In genomic region chr7:38163433-38164050, GRCm38 (mm10) we compare ENCODE assay signal across 18 mouse cellular contexts. TPM values are rescaled to one million over a fixed set of nuclear protein-coding genes. Genes with fewer than 3 reads are reported as not detected.
DNase-seq lines count a peak whose midpoint lies in the region; ATAC-seq and TF ChIP-seq lines count a peak whose summit lies in the region.
"Had no signal": no experiment of that assay in that cellular context is flagged by ENCODE, and none has a peak within 500 bp of the region (broad histone marks: within the 10 kb centered on the region; RNA-seq: fewer than 3 reads in every experiment).

No protein-coding gene starts in this region.

- no peak for DNase-seq in liver, postnatal 0 days
- DNase-seq in liver, embryonic 11.5 days (ENCODE audit: low spot score), result no peak
- peak; percentile 27 for DNase-seq in 416B (ENCODE audit: low read depth)
- no peak for DNase-seq in limb, embryonic 14.5 days (ENCODE audit: low spot score)
- no peak for DNase-seq in lung, postnatal 10 days
- DNase-seq in urinary bladder, postnatal 25 days (ENCODE audit: low spot score), result no peak
- DNase-seq: cerebellum, postnatal 10 days; gastrocnemius, postnatal 10 days; layer of hippocampus, postnatal 36 days had no signal

- peak; percentile 17; the same call in 1 of the 2 replicates for ATAC-seq in liver, postnatal 0 days
- no peak for ATAC-seq in liver, embryonic 11.5 days (replicated peaks; ENCODE audit: low FRiP score)
- ATAC-seq in limb, embryonic 14.5 days (ENCODE audit: low FRiP score, low read depth), result 0 out of 2 replicates have a peak, but pooled peaks have one; percentile 12
- ATAC-seq: liver, embryonic 12.5 days had no signal

- no peak for TF ChIP-seq CTCF in liver, postnatal 0 days (IDR thresholded peaks at IDR 0.05; ENCODE audit: low read depth)
- TF ChIP-seq CTCF in ES-Bruce4 (IDR thresholded peaks at IDR 0.05; ENCODE audit: low read depth, low read length), result no peak

- no peak overlapping the region for H3K4me3 ChIP-seq in liver, postnatal 0 days (ENCODE audit: low read depth, low read length)
- H3K4me3 ChIP-seq in liver, embryonic 11.5 days (ENCODE audit: low read depth, low read length), result no peak overlapping the region
- no peak overlapping the region for H3K4me3 ChIP-seq in ES-Bruce4 (ENCODE audit: low read depth, low read length)
- no peak overlapping the region for H3K4me3 ChIP-seq in limb, embryonic 14.5 days (replicated peaks; ENCODE audit: low read length)
- H3K4me3 ChIP-seq: embryonic facial prominence, embryonic 13.5 days; forebrain, embryonic 10.5 days; kidney, embryonic 15.5 days; liver, embryonic 12.5 days; lung, embryonic 15.5 days; midbrain, embryonic 12.5 days; myocyte; stomach, embryonic 15.5 days had no signal

- TF ChIP-seq EP300 in liver, postnatal 0 days (IDR thresholded peaks at IDR 0.05; ENCODE audit: low read depth), result no peak
- TF ChIP-seq EP300 in ES-Bruce4 (IDR thresholded peaks at IDR 0.05; ENCODE audit: insufficient read depth, low read depth, low read length), result 0 out of 2 replicates have a peak, but pooled peaks have one; percentile 23

- no peak for TF ChIP-seq POLR2A in ES-Bruce4 (IDR thresholded peaks at IDR 0.05; ENCODE audit: insufficient read depth, low read length)
- TF ChIP-seq POLR2A in limb, embryonic 14.5 days (IDR thresholded peaks at IDR 0.05; ENCODE audit: borderline replicate concordance, extremely low read depth, insufficient read depth, insufficient read length), result no peak

- no peak overlapping the region for H3K9ac ChIP-seq in liver, postnatal 0 days (replicated peaks)
- H3K9ac ChIP-seq in liver, embryonic 11.5 days (ENCODE audit: low read depth, low read length), result no peak overlapping the region
- H3K9ac ChIP-seq in ES-Bruce4 (ENCODE audit: low read depth, poor library complexity, severe bottlenecking), result no peak overlapping the region
- no peak overlapping the region for H3K9ac ChIP-seq in limb, embryonic 14.5 days (ENCODE audit: low read depth, low read length, severe bottlenecking)
- H3K9ac ChIP-seq: embryonic facial prominence, embryonic 13.5 days; kidney, embryonic 15.5 days; liver, embryonic 12.5 days; lung, embryonic 15.5 days; midbrain, embryonic 12.5 days; stomach, embryonic 15.5 days had no signal

- no peak overlapping the region for H3K4me2 ChIP-seq in liver, postnatal 0 days (ENCODE audit: low read depth, low read length)
- H3K4me2 ChIP-seq in liver, embryonic 11.5 days, result no peak overlapping the region
- H3K4me2 ChIP-seq in limb, embryonic 14.5 days (replicated peaks; ENCODE audit: low read depth, low read length, severe bottlenecking), result no peak overlapping the region
- H3K4me2 ChIP-seq: embryonic facial prominence, embryonic 13.5 days; kidney, embryonic 15.5 days; liver, embryonic 12.5 days; lung, embryonic 15.5 days; midbrain, embryonic 12.5 days; stomach, embryonic 15.5 days had no signal

- H3K27me3 ChIP-seq in liver, postnatal 0 days (ENCODE audit: insufficient read depth, low read length), result no peaks in the 10 kb centered on the region
- no peaks in the 10 kb centered on the region for H3K27me3 ChIP-seq in liver, embryonic 11.5 days (replicated peaks; ENCODE audit: control insufficient read depth, insufficient read depth, low read length)
- no peaks in the 10 kb centered on the region for H3K27me3 ChIP-seq in ES-Bruce4 (ENCODE audit: control insufficient read depth, insufficient read depth, low read length, poor library complexity, severe bottlenecking)
- no peaks in the 10 kb centered on the region for H3K27me3 ChIP-seq in limb, embryonic 14.5 days (ENCODE audit: control insufficient read depth, insufficient read depth, low read length)
- H3K27me3 ChIP-seq: embryonic facial prominence, embryonic 13.5 days; kidney, embryonic 15.5 days; lung, embryonic 15.5 days; midbrain, embryonic 12.5 days; stomach, embryonic 15.5 days had no signal

- H3K27ac ChIP-seq in liver, postnatal 0 days (ENCODE audit: low read depth), result no peak overlapping the region
- H3K27ac ChIP-seq in liver, embryonic 11.5 days (ENCODE audit: low read depth, low read length), result no peak overlapping the region
- H3K27ac ChIP-seq in ES-Bruce4 (ENCODE audit: insufficient read depth, low read length), result no peak overlapping the region
- no peak overlapping the region for H3K27ac ChIP-seq in limb, embryonic 14.5 days (replicated peaks; ENCODE audit: low read depth, low read length)
- H3K27ac ChIP-seq: embryonic facial prominence, embryonic 13.5 days; forebrain, embryonic 10.5 days; kidney, embryonic 15.5 days; liver, embryonic 12.5 days; lung, embryonic 15.5 days; midbrain, embryonic 12.5 days; stomach, embryonic 15.5 days had no signal

- 27% methylated on average over 9 of the region's 9 CpGs for WGBS in liver, postnatal 0 days (ENCODE audit: insufficient replicate concordance)
- 28% methylated on average over 9 of the region's 9 CpGs for WGBS in liver, embryonic 11.5 days
- 32% methylated on average over 9 of the region's 9 CpGs for WGBS in limb, embryonic 14.5 days

- no peaks in the 10 kb centered on the region for H3K36me3 ChIP-seq in liver, postnatal 0 days (replicated peaks; ENCODE audit: insufficient read depth, low read length)
- H3K36me3 ChIP-seq in liver, embryonic 11.5 days (ENCODE audit: control insufficient read depth, insufficient read depth, low read length), result no peaks in the 10 kb centered on the region
- no peaks in the 10 kb centered on the region for H3K36me3 ChIP-seq in ES-Bruce4 (ENCODE audit: control insufficient read depth, insufficient read depth, low read length, poor library complexity, severe bottlenecking)
- H3K36me3 ChIP-seq in limb, embryonic 14.5 days (ENCODE audit: control insufficient read depth, insufficient read depth, low read length), result no peaks in the 10 kb centered on the region
- H3K36me3 ChIP-seq: embryonic facial prominence, embryonic 13.5 days; forebrain, embryonic 10.5 days; kidney, embryonic 15.5 days; liver, embryonic 12.5 days; lung, embryonic 15.5 days; midbrain, embryonic 12.5 days; stomach, embryonic 15.5 days had no signal

- peaks cover 2% of the 10 kb centered on the region; the same call in 1 of the 2 replicates for H3K4me1 ChIP-seq in liver, postnatal 0 days (ENCODE audit: insufficient read depth)
- peaks cover 3% of the 10 kb centered on the region; the same call in 1 of the 2 replicates for H3K4me1 ChIP-seq in liver, embryonic 11.5 days (replicated peaks; ENCODE audit: control insufficient read depth, insufficient read depth, low read length)
- H3K4me1 ChIP-seq in ES-Bruce4 (ENCODE audit: control insufficient read depth, insufficient read depth, low read length), result no peaks in the 10 kb centered on the region
- no peaks in the 10 kb centered on the region; the same call in 1 of the 2 replicates for H3K4me1 ChIP-seq in limb, embryonic 14.5 days (ENCODE audit: control insufficient read depth, insufficient read depth, low read length)
- H3K4me1 ChIP-seq: midbrain, embryonic 12.5 days had no signal

- no peaks in the 10 kb centered on the region for H3K9me3 ChIP-seq in liver, postnatal 0 days (ENCODE audit: low read length)
- H3K9me3 ChIP-seq in liver, embryonic 11.5 days (ENCODE audit: control insufficient read depth, low read length), result no peaks in the 10 kb centered on the region
- no peaks in the 10 kb centered on the region for H3K9me3 ChIP-seq in ES-Bruce4 (replicated peaks; ENCODE audit: control insufficient read depth, insufficient read depth, low read length, poor library complexity, severe bottlenecking)
- no peaks in the 10 kb centered on the region for H3K9me3 ChIP-seq in limb, embryonic 14.5 days (ENCODE audit: control insufficient read depth, low read length)
- H3K9me3 ChIP-seq: embryonic facial prominence, embryonic 13.5 days; forebrain, embryonic 10.5 days; kidney, embryonic 15.5 days; liver, embryonic 12.5 days; lung, embryonic 15.5 days; midbrain, embryonic 12.5 days; stomach, embryonic 15.5 days had no signal

RNA-seq across cellular contexts. Expression of gene 1600014C10Rik, which starts 19.5 kb away (rescaled TPM):
- 76.6 and 78.1 TPM in 2 replicates for polyA plus RNA-seq in liver, postnatal 0 days (2015; fragmentation: Nextera tagmentation; extraction: Ambion mirVana)
- 11.9 and 12.4 TPM in 2 replicates for polyA plus RNA-seq in liver, embryonic 11.5 days (2014; fragmentation: Nextera tagmentation; extraction: Ambion mirVana)
- polyA plus RNA-seq in ES-Bruce4 (2011; ENCODE audit: insufficient read depth, insufficient read length, low read depth, missing spikeins), result 5.3 and 7.0 TPM in 2 replicates
- polyA plus RNA-seq in limb, embryonic 14.5 days (2012; rRNA removed), result 11.4 and 12.4 TPM in 2 replicates
- 15.8 and 17.6 TPM in 2 replicates for polyA plus RNA-seq in limb, embryonic 14.5 days (2014; fragmentation: Nextera tagmentation; extraction: Ambion mirVana)

RNA-seq across cellular contexts. Expression of gene Ccne1, which starts 56.2 kb away (rescaled TPM):
- 31.1 and 32.4 TPM in 2 replicates for polyA plus RNA-seq in liver, postnatal 0 days (2015; fragmentation: Nextera tagmentation; extraction: Ambion mirVana)
- polyA plus RNA-seq in liver, embryonic 11.5 days (2014; fragmentation: Nextera tagmentation; extraction: Ambion mirVana), result 191 and 205 TPM in 2 replicates
- polyA plus RNA-seq in ES-Bruce4 (2011; ENCODE audit: insufficient read depth, insufficient read length, low read depth, missing spikeins), result 94.4 and 105 TPM in 2 replicates
- 59.9 and 66.6 TPM in 2 replicates for polyA plus RNA-seq in limb, embryonic 14.5 days (2012; rRNA removed)
- polyA plus RNA-seq in limb, embryonic 14.5 days (2014; fragmentation: Nextera tagmentation; extraction: Ambion mirVana), result 67.8 and 71.8 TPM in 2 replicates
